Mouse (Mus musculus): ENCODE measurements at regions not wholly inside any gene's neighbourhood (a gene's known extent, or its start where the extent isn't known, plus 50 kb on each side); places are given as distances from the start of the nearest gene placed in this dataset.
A peak's percentile ranks its signal among the peaks of the same experiment; 100 is the strongest.

DNA sequence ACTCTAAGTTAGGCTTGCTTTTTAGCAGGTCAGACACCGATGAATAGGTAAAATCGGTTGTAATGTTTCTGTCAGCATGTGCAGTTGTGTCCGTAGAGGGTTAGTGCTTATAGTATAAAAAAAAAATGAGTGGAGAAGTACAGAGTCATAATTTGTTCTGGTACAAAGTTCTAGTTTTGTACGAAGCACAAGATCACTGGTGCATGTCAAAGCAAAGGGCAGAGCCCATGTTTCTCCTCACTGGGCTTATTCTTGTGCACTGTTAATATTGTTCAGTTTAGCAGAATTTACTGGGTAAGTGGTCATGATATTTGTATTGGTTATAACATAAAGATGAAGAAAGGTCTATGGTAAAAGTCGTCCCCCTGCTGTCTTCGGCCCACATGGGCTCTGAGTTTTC, 330.4 kb upstream of the Fam241a start:
- DNase-seq (ENCODE audit: low read depth): no peak

DNA sequence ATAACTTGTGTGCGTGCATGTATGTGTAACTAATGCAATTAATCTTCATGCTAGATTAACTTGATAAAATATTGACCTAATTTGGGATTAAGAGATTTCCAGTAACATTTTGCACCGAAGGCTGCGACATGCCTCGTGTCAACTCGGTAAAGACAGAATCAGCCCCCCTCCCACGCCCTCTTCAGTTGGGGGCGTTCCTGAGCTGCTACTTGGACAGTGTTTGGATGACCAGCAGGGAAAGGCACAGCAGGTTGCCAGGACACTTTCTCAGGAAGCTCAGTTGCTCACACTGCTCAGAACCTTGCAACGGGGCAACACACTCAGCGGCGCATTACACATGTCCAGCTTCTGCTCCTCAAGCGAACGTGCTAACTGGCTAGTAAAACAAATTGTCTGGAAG, 326.2 kb upstream of the Fam241a start:
- no peak for DNase-seq (ENCODE audit: low read depth)

DNA sequence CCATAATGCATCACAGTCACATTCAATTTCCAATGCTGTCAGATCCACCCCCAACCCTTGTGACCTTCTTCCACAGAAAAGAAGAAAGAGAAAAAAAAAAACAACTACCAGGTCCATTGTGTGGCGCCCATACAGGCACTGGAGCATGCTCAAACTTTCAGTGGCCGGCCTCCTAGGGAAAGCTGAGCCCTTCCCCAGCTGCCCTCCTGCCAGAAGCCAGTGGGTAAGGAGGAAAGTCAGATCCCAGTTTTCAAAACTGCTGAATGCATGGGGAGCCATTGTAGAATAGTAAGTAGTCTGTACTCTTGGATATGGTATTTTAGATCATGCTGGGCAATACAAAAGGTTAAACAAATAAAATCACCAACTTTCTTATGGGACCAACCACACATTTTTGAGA, 325.5 kb upstream of the Fam241a start:
- no peak for DNase-seq (ENCODE audit: low read depth)

DNA sequence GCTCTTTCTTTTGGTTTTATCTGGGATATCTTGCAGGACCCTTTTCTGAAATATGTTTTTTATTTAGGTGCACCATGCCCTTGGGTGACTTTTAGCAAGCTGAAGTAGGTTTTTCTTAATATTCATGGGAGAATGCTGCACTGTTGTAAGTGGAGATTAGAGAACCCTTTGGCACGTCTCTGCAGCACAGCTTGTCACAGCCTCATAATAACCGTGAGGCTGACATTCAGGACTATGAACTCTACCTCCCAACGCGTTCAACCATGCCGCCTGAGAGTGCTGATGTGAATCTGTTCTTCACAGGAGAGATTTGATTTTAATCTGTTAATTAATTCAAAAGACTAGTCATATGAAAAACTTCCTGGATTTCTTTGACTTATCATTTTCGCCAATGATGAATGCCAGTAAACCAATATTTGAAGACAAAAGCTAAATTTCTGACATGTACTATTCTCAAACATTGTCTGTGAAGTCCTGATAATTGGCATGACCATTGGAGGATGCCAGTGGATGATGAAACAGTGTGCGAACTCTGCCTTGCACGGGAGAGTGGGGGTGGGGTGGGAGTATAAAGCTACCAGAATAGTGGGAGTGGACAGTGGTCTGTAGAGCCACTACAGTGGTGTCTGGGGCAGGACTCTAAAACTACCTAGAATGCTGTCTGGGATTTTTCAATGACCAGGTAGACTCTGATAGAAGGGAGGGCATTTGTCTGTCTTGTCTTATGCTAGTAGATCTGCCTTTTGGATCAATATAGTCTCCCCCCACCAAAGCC, 324.8 kb upstream of the Fam241a start:
- no peak for DNase-seq (ENCODE audit: low read depth)

DNA sequence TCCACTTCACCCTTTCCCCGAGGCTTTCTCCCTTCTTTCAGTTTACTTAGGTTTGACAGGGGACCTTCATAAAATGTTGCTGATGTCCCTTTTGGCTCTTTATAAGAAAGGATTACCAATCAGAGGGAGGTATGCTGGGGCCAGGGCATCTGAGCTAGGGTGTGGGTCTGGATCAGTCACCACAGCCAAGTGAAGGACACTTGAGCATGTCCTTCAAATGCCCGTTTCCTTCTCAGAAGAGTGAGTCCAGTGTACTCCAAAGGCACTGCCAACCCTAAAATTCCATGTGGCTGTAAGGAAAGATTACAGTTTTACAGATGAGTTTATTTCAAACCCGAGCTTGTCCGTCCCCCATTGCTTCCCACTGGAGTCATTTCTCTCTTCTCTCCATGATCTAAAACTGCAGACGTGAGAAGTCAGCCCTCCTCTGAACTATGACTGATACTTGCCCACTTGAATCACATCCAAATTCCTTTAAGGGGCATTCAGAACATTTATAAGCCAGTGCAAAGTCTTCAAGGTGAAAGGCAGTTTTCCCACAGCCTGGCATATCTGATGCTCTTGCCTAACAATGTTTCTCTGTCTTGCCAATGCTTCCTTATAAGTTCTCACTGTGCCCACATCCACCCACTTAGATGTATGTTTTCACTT, 321.8 kb upstream of the Fam241a start:
- DNase-seq (ENCODE audit: low read depth): no peak

DNA sequence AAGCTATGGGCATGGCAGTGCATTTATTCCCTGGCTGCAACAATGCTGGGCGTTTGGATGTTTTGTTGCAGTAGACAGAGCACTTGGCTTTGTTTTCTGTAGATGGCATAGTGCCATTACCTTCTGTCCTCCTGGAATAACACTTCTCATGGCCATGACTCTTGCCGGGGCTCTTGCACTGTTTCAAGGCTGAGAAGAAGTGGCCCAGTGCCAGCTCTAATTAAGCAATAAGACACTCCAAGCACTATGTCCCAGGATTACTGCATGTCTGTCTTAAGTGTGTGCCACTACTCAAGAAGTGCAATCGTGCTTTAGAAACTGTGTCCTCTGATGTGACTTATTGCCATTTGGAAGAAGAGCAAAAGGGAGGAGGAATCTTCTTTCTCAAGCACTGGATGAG, 316.1 kb upstream of the Fam241a start:
- no peak for DNase-seq (ENCODE audit: low read depth)

DNA sequence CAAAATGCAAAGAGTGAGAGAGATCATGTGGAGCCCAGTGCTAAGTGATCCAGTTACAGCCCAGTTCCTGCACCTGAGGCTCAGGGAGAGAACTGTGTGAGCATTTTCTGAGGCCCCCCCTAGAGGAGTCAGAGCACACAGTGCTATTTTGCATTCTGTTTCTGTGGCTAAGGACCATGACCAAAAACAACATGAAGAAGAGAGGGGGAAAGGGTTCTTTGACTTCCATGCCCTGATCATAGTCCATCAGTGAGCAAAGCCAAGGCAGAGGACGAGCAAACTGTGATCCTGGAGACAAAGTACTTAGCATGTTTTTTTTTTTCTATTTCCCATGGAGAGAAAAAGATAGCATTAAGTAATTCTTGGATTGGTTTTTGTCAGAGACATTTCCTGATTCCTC, 314.5 kb upstream of the Fam241a start:
- no peak for DNase-seq (ENCODE audit: low read depth)

DNA sequence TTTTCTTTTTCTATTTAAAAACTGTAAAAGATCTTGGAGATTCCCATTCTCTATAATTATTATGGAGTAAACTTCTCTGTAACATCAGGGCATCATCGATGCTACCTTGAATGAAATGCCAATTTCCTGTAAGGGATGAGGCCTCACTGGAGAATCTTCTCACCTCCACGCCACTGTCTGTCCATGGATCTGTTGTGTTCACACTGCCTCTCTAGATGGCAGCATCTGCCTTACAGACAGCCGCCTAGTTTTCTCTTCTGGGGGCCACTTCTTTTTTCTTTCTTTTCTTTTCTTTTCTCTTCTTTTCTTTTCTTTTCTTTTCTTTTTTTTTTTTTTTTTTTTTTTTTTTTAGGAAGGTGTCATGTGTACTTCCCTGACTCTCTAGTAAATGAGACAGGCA, 310.8 kb upstream of the Fam241a start:
- DNase-seq (ENCODE audit: low read depth): no peak

DNA sequence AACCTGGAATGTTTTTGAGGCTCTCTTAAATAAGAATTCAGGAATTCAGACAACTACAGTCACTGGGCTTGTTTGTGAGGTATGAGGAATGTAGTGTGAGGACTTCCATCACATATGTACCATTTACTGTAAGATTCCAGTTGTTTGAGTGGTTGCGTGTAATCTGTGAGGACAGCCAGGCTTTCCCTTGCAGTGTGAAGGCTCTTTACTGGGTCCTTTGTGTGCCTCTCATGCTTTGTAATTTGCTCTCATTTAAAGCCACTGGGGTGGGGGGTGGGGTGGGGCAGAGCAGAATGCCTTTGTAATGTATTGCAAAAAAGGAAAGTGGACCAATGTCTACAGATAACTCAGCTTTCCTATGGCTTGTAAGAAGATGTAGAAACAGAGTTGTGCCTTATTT, 310.4 kb upstream of the Fam241a start:
- DNase-seq (ENCODE audit: low read depth): no peak

DNA sequence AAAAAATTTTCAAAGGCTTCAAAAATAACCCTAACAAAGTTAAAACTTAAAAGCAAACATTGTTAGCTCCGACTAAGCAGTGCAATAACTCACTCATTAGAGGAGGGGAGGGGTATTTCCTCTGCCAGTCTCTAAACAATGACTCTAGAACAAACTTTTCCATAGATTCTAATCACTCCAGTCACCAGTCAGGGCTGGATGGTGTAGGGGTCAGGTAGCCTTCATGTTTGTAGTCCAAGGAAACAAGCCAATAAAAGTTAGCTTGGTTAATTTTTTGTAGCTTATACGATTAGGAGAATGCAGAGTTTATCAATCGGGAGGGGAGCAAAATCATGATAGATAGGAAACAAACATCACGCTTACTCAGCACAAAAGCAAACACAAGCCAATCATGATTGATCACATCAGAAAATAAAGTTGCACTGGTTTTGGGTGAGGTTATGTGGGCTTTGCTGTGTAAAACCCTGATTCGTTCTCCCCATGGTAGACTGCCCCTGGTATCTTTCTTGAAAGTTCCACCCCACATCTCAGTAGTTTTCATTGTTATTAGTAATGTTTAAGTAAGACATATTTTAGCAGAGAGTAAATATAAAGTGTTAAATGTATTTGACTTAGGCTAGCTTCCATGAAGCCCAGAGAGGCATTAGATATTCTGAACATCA, 304.6 kb upstream of the Fam241a start:
- DNase-seq (ENCODE audit: low read depth): no peak

DNA sequence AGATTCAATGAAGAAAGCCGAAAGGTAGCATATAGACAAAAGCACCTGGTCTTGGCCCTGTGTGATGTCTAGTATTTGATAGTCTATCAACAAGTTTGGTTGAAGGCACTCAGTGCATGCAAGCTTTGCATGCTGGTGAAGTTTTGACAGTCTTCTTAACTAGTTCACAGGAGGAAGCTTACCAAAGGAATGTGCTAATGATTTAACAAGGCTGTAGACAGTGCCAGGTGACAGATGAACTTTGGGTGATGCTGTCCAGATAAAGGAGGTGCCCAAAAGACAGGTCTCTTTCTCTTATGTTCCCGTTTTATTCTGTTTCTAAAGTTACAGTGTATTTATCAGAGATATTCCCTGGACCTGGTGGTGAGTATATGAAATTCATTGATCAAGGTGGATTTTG, 303.3 kb upstream of the Fam241a start:
- no peak for DNase-seq (ENCODE audit: low read depth)

DNA sequence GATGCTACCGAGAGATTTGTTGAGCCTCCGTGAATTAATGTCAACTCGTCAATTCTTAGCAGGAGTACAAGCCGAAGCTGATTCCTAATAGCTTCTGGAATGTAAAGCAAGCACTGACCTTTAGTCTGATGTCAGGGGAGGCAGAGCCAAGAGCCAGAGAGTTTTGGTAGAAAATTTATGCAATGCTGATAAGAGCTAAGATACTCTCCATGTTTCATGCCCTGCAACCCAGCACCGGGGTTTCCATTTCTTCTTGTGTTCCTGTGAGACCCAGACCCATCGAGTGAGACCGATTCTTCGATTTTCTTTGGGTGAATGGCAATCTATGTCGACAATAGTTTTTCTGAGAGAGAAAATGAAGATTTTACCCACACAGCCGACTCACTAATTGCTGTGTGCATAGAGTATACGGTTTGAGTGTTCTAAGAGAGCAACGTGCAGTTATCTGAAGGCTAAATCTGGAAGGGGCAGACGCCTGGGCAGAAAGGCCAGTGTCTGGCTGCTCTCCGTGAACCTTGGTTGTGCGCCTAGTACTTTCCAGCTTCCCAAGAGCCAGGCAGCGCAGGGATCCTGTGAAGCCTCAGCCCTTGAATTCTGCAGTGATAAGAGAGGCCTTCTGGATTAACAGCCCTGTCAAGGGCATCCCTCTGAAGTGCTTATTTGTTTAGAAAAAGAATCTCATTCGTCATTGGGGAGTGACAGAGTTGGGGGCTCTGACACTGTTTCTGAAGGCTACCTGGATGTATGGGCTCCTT, 296.1 kb upstream of the Fam241a start:
- DNase-seq (ENCODE audit: low read depth): no peak

DNA sequence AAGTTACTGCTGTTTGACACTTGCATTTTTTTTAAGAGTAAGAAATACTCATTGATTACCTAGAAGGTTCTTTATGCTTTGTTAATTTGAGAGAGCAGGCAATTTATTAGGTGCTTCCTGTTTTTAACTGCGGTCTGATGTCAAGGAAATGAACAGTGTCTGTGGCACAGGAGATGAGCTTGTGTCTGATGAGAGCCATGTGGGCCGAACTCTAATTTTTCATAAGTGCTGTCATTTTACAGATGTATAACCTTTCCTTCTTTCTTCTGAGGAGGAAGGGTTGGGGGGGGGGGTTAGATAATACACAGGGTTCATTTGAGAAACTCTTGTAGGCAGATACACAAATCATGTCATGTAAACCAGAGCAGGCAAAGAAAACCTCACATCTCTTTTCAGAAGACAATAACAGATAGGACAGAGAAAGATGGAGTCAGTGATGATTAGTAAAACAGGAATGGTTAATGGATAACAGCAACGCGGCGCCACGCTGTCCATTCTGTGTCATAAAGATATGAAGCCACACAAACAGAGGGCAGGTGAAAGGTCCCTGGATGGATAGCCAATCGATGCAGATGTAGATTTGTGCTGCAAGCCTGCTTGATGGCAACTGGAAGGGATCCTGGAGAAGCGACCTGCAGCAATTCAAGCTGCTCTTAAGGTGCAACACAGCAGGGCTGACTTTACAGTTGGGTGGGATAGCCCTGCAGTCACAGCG, 291.4 kb upstream of the Fam241a start:
- DNase-seq (ENCODE audit: low read depth): no peak

DNA sequence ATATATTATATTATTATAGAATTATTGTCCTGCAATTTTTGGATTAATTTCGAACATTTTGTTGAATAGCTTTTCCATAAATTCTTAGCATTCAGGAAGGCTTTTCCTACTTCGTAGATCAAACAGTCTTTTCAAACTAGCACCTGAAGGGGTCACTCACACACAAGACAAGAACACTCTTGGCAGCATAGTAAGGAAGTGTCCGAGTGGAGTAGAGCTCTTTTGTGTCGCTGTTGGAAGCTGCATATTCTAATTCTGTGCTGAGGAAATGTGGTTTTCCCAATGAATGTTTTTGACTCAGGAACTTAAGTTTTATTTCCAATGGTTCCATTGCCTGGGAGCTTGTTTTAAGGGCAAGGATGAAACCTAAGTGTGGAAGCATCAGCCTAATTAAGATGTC, 290.2 kb upstream of the Fam241a start:
- no peak for DNase-seq (ENCODE audit: low read depth)

DNA sequence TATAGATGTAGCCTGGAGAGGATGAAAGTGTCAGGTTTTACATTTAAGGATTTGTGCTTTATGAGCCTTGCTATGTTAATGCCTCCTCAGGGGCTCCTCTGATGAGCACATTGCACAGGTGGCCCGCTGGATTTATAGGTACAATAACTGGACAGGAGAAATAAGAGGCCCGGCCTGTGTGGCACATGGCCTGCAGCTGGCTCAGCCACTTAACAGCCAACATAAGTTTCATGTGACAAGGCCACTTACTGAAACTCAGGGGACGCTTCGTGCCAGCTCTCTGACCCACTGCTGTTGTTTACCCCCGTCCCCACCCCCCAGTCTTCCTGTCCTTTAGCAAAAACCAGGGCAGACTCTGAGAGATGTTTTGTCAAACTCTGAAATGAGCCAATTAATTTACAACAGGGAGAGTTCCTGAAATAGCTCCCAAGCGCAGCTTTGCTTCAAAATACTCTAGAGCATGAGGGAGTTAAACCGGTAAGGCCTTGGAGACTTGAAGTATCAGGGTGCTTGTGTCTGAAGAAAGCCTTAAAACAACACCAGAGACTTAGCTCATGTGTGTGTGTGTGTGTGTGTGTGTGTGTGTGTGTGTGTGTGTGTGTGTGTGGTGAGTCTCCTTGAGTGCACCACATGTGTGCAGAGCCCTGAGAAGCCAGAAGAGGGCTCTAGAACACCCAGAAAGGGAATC, 285.2 kb upstream of the Fam241a start:
- no peak for DNase-seq (ENCODE audit: low read depth)

DNA sequence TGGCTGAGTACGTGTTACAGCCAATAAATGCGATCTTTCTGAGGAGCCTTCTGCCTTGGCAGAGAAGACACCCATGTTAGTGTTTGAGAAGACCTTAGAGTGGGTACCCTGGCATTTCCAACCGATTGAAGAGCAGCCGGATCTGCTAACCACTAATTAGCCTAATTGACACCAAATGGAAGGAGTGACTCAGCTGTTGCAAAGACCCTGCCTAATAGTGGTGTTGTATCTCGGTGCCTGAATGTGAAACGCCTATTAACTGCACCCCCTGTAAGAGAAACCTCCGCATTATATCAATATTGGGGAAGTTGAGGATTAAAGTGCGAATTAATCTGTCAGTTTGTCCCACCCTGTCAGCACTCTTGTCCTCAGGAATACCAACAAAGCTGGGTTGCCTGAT, 253.1 kb upstream of the Fam241a start:
- no peak for DNase-seq (ENCODE audit: low read depth)

DNA sequence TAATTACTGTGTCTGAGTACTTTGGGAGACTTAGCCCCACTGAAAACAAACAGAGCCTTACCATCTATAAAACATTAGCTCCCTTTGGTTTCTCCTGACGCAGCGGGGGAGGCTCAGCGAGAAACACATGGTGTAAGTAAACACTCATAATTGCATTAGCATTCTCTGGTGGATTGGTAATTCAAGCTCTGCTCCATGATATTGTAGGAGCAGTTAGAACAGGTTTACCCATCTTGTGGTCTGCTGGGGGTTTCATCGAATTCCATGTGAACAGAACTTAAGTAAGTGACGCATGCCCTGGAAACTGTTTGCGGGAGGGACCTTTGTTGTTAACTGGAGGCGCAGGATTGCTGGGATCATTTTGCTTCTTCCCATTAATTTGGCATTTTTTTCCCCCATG, 249.2 kb upstream of the Fam241a start:
- no peak for DNase-seq (ENCODE audit: low read depth)

DNA sequence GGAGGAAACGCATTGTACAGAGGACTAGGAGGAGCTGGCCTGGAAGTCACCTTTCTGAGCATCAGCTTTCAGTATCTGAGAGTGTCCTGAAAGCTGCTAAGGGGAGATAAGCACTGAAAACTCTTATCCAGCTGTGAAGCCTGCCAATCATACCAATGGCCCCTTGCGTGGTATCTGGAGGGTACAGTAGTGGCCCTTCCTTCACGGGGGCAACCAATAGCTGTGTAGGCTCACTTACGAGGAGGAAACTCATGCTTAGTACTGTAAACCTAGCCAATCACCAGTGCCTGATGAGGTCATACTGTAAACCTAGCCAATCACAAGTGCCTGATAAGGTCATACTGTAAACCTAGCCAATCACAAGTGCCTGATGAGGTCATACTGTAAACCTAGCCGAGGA, 231.7 kb upstream of the Fam241a start:
- no peak for DNase-seq (ENCODE audit: low read depth)

DNA sequence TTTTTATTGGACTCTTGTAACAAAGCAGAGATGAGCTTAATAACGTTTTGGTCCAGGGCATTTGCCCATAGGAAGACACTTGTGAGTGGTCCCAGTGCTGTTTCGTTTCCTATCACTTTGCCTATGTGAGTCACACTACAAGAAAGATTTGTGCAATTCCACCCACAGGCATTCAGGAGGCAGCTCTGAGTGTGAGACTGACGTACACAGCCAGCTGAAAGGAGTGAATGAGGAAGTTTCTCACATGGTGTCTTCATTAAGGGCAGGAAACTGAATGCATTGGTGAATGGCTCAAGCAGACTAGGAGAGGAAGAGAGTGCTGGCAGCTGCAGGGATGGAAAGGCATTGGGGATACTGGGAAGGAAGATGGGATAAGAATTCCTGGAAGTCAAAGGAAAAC, 230.5 kb upstream of the Fam241a start:
- DNase-seq (ENCODE audit: low read depth): no peak

DNA sequence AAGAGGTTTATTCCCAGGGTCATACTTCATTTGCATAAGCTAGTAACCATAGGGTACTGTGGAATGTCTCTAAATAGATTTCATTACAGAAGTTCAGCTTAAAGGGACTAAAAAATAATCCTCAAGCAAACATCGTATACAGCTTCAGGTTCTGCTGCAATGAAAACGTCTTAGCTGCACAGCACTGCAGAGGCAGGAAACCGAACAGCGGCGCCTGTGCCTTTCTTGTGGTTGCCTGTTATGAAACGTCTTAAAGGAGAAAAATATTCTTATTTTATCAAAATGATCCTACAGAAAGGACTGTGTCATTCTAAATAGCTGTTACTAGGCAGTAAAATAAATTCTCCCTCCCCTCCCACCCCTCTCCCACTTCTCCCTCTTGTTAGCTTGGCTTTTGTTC, 226.0 kb upstream of the Fam241a start:
- peak; percentile 1 for DNase-seq (ENCODE audit: low read depth)

DNA sequence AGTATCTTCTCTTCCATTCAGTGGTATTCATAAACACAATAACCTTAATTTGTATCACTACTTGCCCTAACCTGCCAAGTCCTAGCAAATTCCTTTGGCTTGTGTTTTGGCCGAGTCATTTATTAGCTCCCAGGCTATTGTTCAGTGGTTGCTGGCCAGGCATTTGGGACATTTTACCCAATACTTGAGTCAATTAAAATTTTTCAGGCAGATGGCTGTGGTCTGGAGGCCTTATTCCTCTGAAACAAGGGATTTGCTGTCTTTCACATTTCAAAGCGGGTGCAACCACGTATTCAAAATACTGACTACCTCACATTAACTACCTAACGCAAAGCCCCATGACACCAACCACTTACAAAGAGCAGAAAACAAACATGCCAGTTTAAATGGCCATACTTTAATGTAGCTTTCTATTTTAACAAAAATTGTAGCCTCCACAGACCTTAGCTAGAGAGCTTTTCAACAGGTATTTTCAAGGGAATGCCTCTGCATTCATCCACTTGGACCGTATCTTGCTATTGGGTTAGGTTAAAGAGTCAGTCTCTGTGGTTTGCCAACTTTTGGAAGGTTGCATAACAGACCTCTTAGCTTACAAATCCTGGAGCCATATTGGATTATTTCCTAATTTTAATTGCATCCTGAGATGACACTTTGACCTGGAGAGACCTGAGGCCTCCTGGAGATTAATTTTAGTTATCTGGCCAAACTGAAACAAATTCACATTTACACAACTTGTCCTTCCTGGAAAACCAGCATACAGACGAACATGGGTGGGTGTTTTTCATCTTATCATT, 224.7 kb upstream of the Fam241a start:
- no peak for DNase-seq (ENCODE audit: low read depth)

Data from induced T-regulatory cell, adult 2 months (primary cell).